Mouse (Mus musculus) cerebellum, adult 18-20 months (tissue): ENCODE data around the gene Manbal.

Experiments used
- DNase-seq, 2 experiments: peaks; one replicate each; pipeline ENCODE4 v3.0.0; 2021

Gene Manbal

GRCm38 (mm10) chr2:157367184-157367893 is at the start of gene Manbal:
Gene Manbal (plus strand): TSS chr2:157367594.
- DNase-seq = peak; percentile 96 to 97

- no peak for DNase-seq
Measured at GRCm38 (mm10) chr2:157320135-157320534, 47.3 kb upstream of the Manbal start.

GRCm38 (mm10) chr2:157320886-157321285 is 46.5 kb upstream of the Manbal start:
- no peak for DNase-seq

GRCm38 (mm10) chr2:157322029-157322766 is 45.2 kb upstream of the Manbal start:
- no peak for DNase-seq

GRCm38 (mm10) chr2:157325238-157325637 is 42.2 kb upstream of the Manbal start:
- no peak for DNase-seq

- DNase-seq = no peak
Measured at GRCm38 (mm10) chr2:157328106-157328505, 39.3 kb upstream of the Manbal start.

DNA sequence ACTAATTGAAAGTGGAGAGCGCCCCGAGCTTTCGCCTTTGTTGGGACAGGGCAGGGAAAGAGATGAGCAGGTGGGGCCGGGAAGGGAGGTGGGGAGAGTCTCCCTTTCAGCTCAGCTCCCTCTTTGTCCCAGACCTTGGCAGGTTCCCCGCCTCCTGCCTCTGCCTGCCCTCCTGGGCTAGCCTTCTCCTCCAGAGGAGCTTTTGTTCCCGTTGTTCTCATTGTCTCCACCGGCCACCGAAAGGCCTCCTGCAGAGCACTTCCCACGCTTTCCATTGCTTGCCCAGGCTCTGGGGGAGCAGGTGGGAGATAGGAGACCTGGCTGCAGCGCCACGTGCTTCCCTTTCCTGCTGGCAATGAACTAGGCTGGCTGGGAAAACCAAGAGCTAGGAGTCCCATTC is 38.8 kb upstream of the Manbal start:
- DNase-seq = no peak

GRCm38 (mm10) chr2:157332059-157332458 is 35.3 kb upstream of the Manbal start:
- no peak for DNase-seq

DNA sequence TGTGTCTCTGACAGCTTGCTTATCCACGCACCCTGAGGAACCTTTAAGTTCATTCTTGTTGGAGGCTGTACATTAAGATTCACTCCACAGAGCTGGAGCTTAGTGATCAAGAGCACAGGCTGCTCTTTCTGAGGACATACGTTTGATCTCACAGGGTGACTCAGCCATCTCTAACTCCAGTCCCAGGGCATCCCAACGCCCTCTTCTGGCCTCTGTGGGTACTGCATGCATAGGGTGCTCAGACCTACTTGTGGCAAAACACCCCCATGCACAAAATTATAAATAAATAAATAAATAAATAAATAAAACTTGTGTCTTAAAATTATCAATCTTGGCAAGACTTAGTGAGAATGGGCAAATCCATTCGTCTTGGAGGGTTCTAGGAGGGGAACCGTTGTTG is 28.7 kb upstream of the Manbal start:
- DNase-seq = peak; percentile 50 to 57

GRCm38 (mm10) chr2:157339532-157339931 is 27.9 kb upstream of the Manbal start:
- no peak for DNase-seq

- peak in 1 of 2 experiments; percentile 16 for DNase-seq
Measured at GRCm38 (mm10) chr2:157340221-157340741, 27.1 kb upstream of the Manbal start.

- DNase-seq = peak; percentile 59 to 68
Measured at GRCm38 (mm10) chr2:157341554-157342270, 25.7 kb upstream of the Manbal start.

GRCm38 (mm10) chr2:157342328-157342926 is 25.0 kb upstream of the Manbal start:
- DNase-seq = no peak

DNA sequence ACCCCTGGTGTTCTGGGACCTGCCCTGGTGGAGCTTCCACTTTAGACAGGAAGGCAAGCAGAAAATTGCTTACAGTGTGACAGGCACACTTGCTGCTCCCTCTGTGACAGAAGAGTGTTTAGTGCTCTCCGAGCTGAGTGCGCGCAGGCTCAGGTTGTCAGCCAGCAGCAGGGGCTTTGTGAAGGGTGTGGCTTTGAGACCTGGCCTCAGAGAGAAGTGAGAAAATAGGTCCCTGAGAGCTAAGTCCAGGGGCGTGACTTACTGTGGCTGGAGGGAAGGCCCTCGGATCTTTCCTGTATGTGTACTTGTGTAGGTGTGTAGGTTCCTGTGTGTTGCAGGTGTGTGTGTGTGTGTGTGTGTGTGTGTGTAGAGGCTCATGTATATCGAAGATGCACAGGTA is 24.1 kb upstream of the Manbal start:
- DNase-seq = no peak

DNA sequence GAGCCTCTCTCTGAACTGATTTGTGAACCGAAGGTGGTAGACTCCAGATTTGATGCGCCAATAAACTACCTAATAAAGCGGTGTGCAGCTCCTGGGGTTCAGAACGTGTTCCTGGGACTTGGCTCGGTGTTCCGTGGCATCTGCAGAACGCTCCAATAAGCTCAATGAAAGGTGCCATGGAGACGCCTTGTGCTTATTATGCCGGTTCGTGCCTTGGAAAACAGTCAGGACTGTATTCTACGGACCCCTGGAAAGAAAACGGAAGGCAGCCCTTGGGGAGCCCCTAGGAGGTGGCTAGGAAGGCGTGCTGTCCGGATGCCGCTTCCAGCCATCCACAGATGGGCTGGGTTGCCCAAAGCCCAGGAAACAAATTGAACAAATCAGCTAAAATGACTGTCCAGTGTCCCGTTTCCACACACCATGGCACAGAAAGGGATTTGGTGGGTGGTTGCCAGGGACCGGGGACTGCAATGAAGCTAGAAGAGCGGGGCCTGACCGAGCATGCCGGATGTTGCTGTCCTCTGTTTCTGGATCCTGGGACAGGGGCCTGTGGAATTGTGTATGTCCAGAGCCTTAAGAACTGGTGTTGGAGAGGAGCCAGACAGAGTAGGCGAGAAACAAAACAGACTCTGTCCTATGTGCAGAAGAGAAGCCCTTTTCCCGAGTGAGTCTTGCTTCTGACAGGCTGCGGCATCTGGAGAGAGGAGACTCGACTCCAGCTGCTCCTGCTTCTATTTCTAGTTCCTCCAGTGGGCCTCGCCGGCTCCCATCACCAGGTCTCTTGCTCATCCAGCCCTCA is 19.8 kb upstream of the Manbal start, which contains the start of gene Ghrh:
Gene Ghrh, minus strand, starts transcription at position 146 of the 799 bp plus-strand sequence.
- DNase-seq = peak; percentile 16 to 33

GRCm38 (mm10) chr2:157349121-157349778 is 18.1 kb upstream of the Manbal start:
- peak in 1 of 2 experiments; percentile 26 for DNase-seq

- DNase-seq = no peak
Measured at GRCm38 (mm10) chr2:157353183-157353582, 14.2 kb upstream of the Manbal start.

DNA sequence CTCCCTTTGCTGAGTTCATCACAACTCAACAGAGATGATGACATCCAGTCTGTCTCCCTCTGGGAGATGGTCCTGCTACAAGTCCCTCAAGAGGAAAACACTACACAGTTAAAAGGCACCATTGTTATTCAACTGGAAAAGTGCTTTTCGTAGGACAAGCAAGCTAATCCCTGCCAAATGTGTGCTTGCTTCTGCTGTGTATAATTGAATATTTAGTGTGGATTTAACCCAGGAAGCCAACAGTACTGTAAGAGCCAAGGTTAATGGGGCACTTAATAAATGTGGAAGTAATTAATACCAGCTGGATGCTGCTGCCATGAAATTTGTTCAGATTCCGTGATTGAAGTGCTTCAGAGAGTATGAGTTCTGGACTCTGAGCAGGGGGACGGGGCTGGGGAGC is 13.3 kb upstream of the Manbal start:
- no peak for DNase-seq

- no peak for DNase-seq
Measured at GRCm38 (mm10) chr2:157360028-157360427, 7.4 kb upstream of the Manbal start.

DNA sequence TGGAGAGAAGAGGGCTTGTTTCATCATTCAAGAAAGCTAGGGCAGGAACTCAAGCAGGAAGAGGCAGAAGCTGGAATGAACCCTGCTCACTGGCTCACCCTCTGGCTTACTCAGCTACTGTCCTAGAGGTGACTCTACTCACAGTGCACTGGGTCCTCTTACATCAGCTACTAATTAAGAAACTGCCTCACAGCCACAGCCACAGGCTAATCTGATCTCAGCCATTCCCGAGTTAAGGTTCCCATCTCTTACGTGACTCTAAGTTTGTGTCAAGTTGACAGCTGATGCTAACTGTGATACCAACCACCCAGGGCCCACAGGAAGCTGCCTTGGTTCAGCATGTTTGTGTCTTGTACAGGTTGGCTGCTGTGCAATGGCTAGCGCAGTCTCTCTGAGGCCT is 4.4 kb upstream of the Manbal start:
- DNase-seq = no peak

- no peak for DNase-seq
Measured at GRCm38 (mm10) chr2:157366762-157367161, 632 bp upstream of the Manbal start.
